Mouse (Mus musculus) liver, postnatal 0 days (tissue): ENCODE results near the gene Ugt1a6a. TPM values are rescaled to one million over a fixed set of nuclear protein-coding genes. Genes with fewer than 3 reads are reported as not detected.

Experiments
- ATAC-seq: fragments of 200-750 bp; cut with Nextera tagmentation; 2 replicates; pipeline ENCODE4 v1.8.0; 2017; ENCODE audit warnings: mild to moderate bottlenecking, moderate library complexity
- DNase-seq: peaks from one replicate; pipeline ENCODE4 v3.0.0-alpha.2; 2016
- H3K27ac ChIP-seq: fragments of 300-500 bp; sonication (generic); 2 replicates; pipeline ENCODE4 v1.5.1; 2014; ENCODE audit warnings: antibody characterized with exemption, moderate library complexity, mild to moderate bottlenecking, low read depth
- H3K27me3 ChIP-seq: fragments of 300-500 bp; sonication (generic); 2 replicates; pipeline ENCODE4 v1.6.1; 2014; ENCODE audit warnings: low read length, control low read depth, mixed read lengths; ENCODE audit not compliant: insufficient read depth
- H3K36me3 ChIP-seq: fragments of 300-500 bp; sonication (generic); replicated peaks from 2 replicates; pipeline ENCODE4 v1.6.1; 2014; ENCODE audit warnings: mild to moderate bottlenecking, control low read depth, low read length, moderate library complexity, mixed read lengths; ENCODE audit not compliant: insufficient read depth
- H3K4me1 ChIP-seq: fragments of 300-500 bp; sonication (generic); 2 replicates; pipeline ENCODE4 v1.6.1; 2014; ENCODE audit warnings: antibody characterized with exemption, mild to moderate bottlenecking, control low read depth; ENCODE audit not compliant: insufficient read depth
- H3K4me2 ChIP-seq: fragments of 300-500 bp; sonication (generic); 2 replicates; pipeline ENCODE4 v1.6.1; 2014; ENCODE audit warnings: low read depth, mild to moderate bottlenecking, low read length, moderate library complexity, mixed read lengths
- H3K4me3 ChIP-seq: fragments of 300-500 bp; sonication (generic); 2 replicates; pipeline ENCODE4 v1.5.1; 2014; ENCODE audit warnings: low read depth, low read length
- H3K9ac ChIP-seq: fragments of 300-500 bp; sonication (generic); replicated peaks from 2 replicates; pipeline ENCODE4 v1.6.1; 2014; ENCODE audit warnings: mild to moderate bottlenecking, moderate library complexity
- H3K9me3 ChIP-seq: fragments of 300-500 bp; sonication (generic); 2 replicates; pipeline ENCODE4 v1.6.1; 2016; ENCODE audit warnings: mild to moderate bottlenecking, control low read depth, low read length, mixed read lengths
- CTCF ChIP-seq: sonication (generic); IDR thresholded peaks from 2 replicates; pipeline ENCODE4 v1.5.1; 2016; ENCODE audit warnings: antibody characterized with exemption, low read depth
- EP300 ChIP-seq: IDR thresholded peaks from 2 replicates; pipeline ENCODE4 v1.6.1; 2016; ENCODE audit warnings: antibody characterized with exemption, low read depth, mild to moderate bottlenecking
- WGBS: fragments of 180-500 bp; shearing (Covaris S2); extraction: QIAGEN DNeasy Blood & Tissue Kit; methylation state at CpG from one replicate; pipeline ENCODE4 v1.1.7; 2014; ENCODE audit not compliant: insufficient replicate concordance; 5-methylcytosine and 5-hydroxymethylcytosine counted together
- polyA plus RNA-seq: library from polyadenylated mRNA; unstranded; fragments of >200 nt; fragmentation: Nextera tagmentation; extraction: Ambion mirVana; gene quantifications from 2 replicates; pipeline ENCODE4 v1.2.1, GENCODE M21; 2015

Gene Ugt1a6a
- polyA plus RNA-seq, 1 experiment from 2014 or later, result 27.7 TPM

- no peak for TF ChIP-seq EP300
- TF ChIP-seq CTCF, result no peak
- H3K9me3 ChIP-seq, result peaks cover 22% of the 10 kb centered on the region
- H3K27me3 ChIP-seq, result no peaks in the 10 kb centered on the region
- ATAC-seq (no peak), DNase-seq (no peak)
- H3K27ac ChIP-seq, result no peak overlapping the region
- H3K9ac ChIP-seq, result no peak overlapping the region
- no peaks in the 10 kb centered on the region for H3K4me1 ChIP-seq
- no peak overlapping the region for H3K4me2 ChIP-seq
- 65% methylated on average over 6 of the region's 6 CpGs for WGBS
- no peaks in the 10 kb centered on the region for H3K36me3 ChIP-seq
- H3K4me3 ChIP-seq, result no peak overlapping the region
These were observed 96.6 kb downstream of the Ugt1a6a start for GRCm38 (mm10) chr1:88230981-88231802.

DNA sequence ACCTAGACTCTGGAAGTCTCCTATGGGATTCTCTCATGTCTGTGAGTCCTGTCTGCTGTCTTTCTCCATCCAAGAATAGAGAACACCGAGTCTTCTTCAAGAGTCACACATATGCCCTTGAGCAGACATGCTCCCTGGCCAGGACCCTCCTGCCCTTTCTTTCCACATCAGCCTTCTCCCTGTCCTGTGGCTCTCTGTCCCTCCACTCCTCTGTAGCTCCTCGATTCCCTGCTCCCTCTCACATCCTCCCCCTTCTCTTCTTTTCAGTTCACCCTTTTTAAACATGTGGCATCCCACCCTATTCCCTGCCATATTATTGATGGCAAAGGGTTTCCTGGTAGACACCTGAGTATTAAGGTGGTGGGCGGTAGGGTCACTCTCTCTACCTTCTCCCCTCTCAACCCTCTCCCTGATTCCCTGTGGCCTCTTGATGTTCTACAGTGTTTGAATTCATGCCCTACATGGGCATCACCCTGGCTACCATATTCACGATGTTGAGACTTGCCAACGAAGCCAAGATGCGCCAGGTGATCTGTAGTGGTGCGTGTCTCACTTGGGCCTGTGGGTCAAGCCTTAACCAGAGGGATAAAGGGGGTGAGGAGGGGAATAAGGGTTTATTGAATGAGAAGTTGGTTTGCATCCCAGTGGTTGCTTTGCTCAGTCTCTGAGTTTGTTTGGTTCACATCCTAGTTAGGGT lies 97.3 kb downstream of the Ugt1a6a start:
- Histone ChIP-seq H3K36me3 (no peaks in the 10 kb centered on the region), H3K4me2 (no peak overlapping the region), H3K27ac (no peak overlapping the region), H3K9me3 (peaks cover 21% of the 10 kb centered on the region), H3K27me3 (no peaks in the 10 kb centered on the region), H3K4me1 (no peaks in the 10 kb centered on the region), H3K9ac (no peak overlapping the region), H3K4me3 (no peak overlapping the region)
- no peak for ATAC-seq
- no peak for DNase-seq
- no peak for TF ChIP-seq EP300
- no peak for TF ChIP-seq CTCF
- 58% methylated on average over 7 of the region's 7 CpGs for WGBS

- no peaks in the 10 kb centered on the region; the same call in 1 of the 2 replicates for H3K4me1 ChIP-seq
- 42% methylated on average over 3 of the region's 3 CpGs for WGBS
- H3K27me3 ChIP-seq, result no peaks in the 10 kb centered on the region
- peaks cover 22% of the 10 kb centered on the region for H3K9me3 ChIP-seq
- DNase-seq (no peak), ATAC-seq (no peak)
- TF ChIP-seq CTCF (no peak), EP300 (no peak)
- H3K4me2 ChIP-seq, result no peak overlapping the region
- H3K27ac ChIP-seq, result no peak overlapping the region
- no peaks in the 10 kb centered on the region for H3K36me3 ChIP-seq
- no peak overlapping the region for H3K9ac ChIP-seq
- no peak overlapping the region for H3K4me3 ChIP-seq
These were observed 98.2 kb downstream of the Ugt1a6a start for GRCm38 (mm10) chr1:88232664-88233380.

DNA sequence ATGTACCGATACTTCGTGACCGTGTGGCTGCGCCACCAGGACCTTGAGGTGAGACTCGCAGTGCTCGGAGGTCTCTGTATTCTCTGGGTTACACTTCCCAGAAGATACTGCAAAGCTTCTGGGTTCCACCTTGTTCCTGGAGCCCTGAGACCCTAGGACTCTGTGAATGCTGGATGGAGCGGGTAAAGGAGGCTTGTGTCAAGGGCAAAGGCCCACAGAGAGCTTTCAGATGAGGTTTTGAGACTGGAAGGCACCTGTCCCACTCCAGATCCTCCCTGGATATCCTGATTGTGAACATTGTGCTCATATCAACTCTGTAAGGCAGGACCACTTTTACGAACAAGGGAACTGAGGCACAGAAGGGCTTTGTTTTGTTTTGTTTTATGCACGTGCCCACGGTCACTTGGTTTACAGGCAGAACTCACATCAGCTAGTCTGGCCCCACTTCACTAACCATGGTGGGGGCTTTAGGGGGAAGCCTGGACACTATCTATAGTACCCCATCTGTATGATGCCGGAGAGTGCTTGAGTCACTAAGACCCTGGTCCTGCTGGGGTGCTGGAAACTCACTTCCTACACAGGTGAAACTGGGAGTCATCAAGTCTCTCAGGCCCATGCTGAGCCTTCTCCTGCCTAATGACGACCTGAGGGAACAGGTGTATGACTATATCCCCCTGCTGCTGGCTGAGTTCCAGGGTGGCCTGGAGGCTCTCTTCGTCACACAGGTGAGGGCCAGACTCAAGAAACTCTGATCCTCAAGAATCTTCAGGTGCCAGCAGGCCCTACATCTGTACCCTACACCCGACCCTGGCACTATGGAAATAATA lies 99.0 kb downstream of the Ugt1a6a start:
- TF ChIP-seq EP300, result no peak
- no peak for TF ChIP-seq CTCF
- Histone ChIP-seq H3K36me3 (no peaks in the 10 kb centered on the region), H3K27ac (no peak overlapping the region), H3K4me3 (no peak overlapping the region), H3K9me3 (peaks cover 21% of the 10 kb centered on the region), H3K9ac (no peak overlapping the region), H3K4me2 (no peak overlapping the region), H3K4me1 (no peaks in the 10 kb centered on the region; the same call in 1 of the 2 replicates), H3K27me3 (no peaks in the 10 kb centered on the region)
- WGBS, result 62% methylated on average over 14 of the region's 14 CpGs
- ATAC-seq (no peak), DNase-seq (no peak)

DNA sequence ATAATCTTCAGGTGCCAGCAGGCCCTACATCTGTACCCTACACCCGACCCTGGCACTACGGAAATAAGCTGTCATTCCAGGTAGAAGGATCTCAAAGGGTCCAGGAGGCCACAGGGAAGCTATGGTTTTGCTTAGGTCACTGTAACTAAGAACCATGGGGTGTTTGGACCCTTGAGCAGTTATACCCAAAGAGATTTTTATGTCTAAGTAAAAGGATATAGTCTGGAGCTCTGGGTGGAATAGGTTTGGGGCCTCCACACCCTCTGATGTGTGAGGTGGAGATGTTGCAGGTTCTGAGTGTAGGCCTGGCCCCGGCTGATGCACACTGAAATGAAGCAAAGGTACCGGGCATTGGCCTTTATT lies 99.6 kb downstream of the Ugt1a6a start:
- ATAC-seq (no peak), DNase-seq (no peak)
- WGBS, result 54% methylated on average over 4 of the region's 4 CpGs
- no peak overlapping the region for H3K27ac ChIP-seq
- TF ChIP-seq CTCF (no peak), EP300 (no peak)
- H3K9me3 ChIP-seq, result peaks cover 25% of the 10 kb centered on the region
- no peaks in the 10 kb centered on the region; the same call in 1 of the 2 replicates for H3K4me1 ChIP-seq
- no peak overlapping the region for H3K4me2 ChIP-seq
- no peak overlapping the region for H3K4me3 ChIP-seq
- H3K9ac ChIP-seq, result no peak overlapping the region
- no peaks in the 10 kb centered on the region for H3K27me3 ChIP-seq
- H3K36me3 ChIP-seq, result no peaks in the 10 kb centered on the region
